Mouse (Mus musculus): ENCODE measurements around the gene Ifi202b. TPM values are rescaled to one million over a fixed set of nuclear protein-coding genes. Genes with fewer than 3 reads are reported as not detected.
"Not testable (repeated sequence)": the region's sequence is repeated elsewhere in the genome, so short reads cannot be mapped to it uniquely, and the experiment has no call there.

Gene Ifi202b
- not detected in 2 replicates for polyA plus RNA-seq (2014; fragmentation: Nextera tagmentation; extraction: Ambion mirVana)

GRCm38 (mm10) chr1:173982694-173983305, at the start of gene Ifi202b:
TSS of gene Ifi202b (minus strand) at chr1:173982744.
- not testable (repeated sequence) for H3K9ac ChIP-seq (ENCODE audit: low read length); H3K4me2 ChIP-seq (ENCODE audit: low read depth, severe bottlenecking)
- 92% methylated on average over 6 of the region's 6 CpGs for WGBS

GRCm38 (mm10) chr1:174031698-174032097, 49.2 kb upstream of the Ifi202b start, which contains the start of gene Ifi205:
TSS of gene Ifi205 (minus strand) at chr1:174031810.
- Histone ChIP-seq H3K9ac (ENCODE audit: low read length) (no peak within 1 kb of the TSS), H3K4me3 (ENCODE audit: low read depth, low read length) (no peak within 1 kb of the TSS), H3K4me2 (ENCODE audit: low read depth, severe bottlenecking) (no peak within 1 kb of the TSS), H3K27ac (replicated peaks; ENCODE audit: low read depth, low read length) (no peak within 1 kb of the TSS), H3K4me1 (ENCODE audit: control insufficient read depth, insufficient read depth, low read length) (no peaks in the 10 kb centered on the region), H3K27me3 (ENCODE audit: control insufficient read depth, insufficient read depth, low read length) (no peaks in the 10 kb centered on the region), H3K9me3 (ENCODE audit: control insufficient read depth, low read length) (no peaks in the 10 kb centered on the region), H3K36me3 (ENCODE audit: control insufficient read depth, insufficient read depth, low read length) (no peaks in the 10 kb centered on the region)
- DNase-seq (ENCODE audit: low spot score) = no peak
- no peak for ATAC-seq (ENCODE audit: insufficient number of reproducible peaks, low FRiP score, low TSS enrichment, low read depth)
- WGBS = 50% methylated on average over 1 of the region's 1 CpGs

More at GRCm38 (mm10) chr1:173982694-173983305, at the start of gene Ifi202b:
- not testable (repeated sequence) for H3K9me3 ChIP-seq (ENCODE audit: control insufficient read depth, low read length); H3K27me3 ChIP-seq (ENCODE audit: control insufficient read depth, insufficient read depth, low read length); H3K4me1 ChIP-seq (ENCODE audit: control insufficient read depth, insufficient read depth, low read length); H3K27ac ChIP-seq (replicated peaks; ENCODE audit: low read depth, low read length); DNase-seq (ENCODE audit: low spot score); ATAC-seq (ENCODE audit: insufficient number of reproducible peaks, low FRiP score, low TSS enrichment, low read depth); H3K4me3 ChIP-seq (ENCODE audit: low read depth, low read length); H3K36me3 ChIP-seq (ENCODE audit: control insufficient read depth, insufficient read depth, low read length)

- H3K9ac ChIP-seq (ENCODE audit: low read length); H3K4me1 ChIP-seq (ENCODE audit: control insufficient read depth, insufficient read depth, low read length); H3K36me3 ChIP-seq (ENCODE audit: control insufficient read depth, insufficient read depth, low read length); DNase-seq (ENCODE audit: low spot score); ATAC-seq (ENCODE audit: insufficient number of reproducible peaks, low FRiP score, low TSS enrichment, low read depth); H3K27ac ChIP-seq (replicated peaks; ENCODE audit: low read depth, low read length); H3K27me3 ChIP-seq (ENCODE audit: control insufficient read depth, insufficient read depth, low read length); H3K9me3 ChIP-seq (ENCODE audit: control insufficient read depth, low read length); H3K4me3 ChIP-seq (ENCODE audit: low read depth, low read length); H3K4me2 ChIP-seq (ENCODE audit: low read depth, severe bottlenecking): not testable (repeated sequence)
Measured at GRCm38 (mm10) chr1:174007050-174007449, 24.5 kb upstream of the Ifi202b start.

GRCm38 (mm10) chr1:174004352-174005109, 22.0 kb upstream of the Ifi202b start:
- not testable (repeated sequence) for H3K9me3 ChIP-seq (ENCODE audit: control insufficient read depth, low read length); DNase-seq (ENCODE audit: low spot score); H3K27ac ChIP-seq (replicated peaks; ENCODE audit: low read depth, low read length); ATAC-seq (ENCODE audit: insufficient number of reproducible peaks, low FRiP score, low TSS enrichment, low read depth); H3K4me1 ChIP-seq (ENCODE audit: control insufficient read depth, insufficient read depth, low read length); H3K4me2 ChIP-seq (ENCODE audit: low read depth, severe bottlenecking); H3K9ac ChIP-seq (ENCODE audit: low read length); H3K27me3 ChIP-seq (ENCODE audit: control insufficient read depth, insufficient read depth, low read length); H3K4me3 ChIP-seq (ENCODE audit: low read depth, low read length); H3K36me3 ChIP-seq (ENCODE audit: control insufficient read depth, insufficient read depth, low read length)
- WGBS = 73% methylated on average over 2 of the region's 3 CpGs

GRCm38 (mm10) chr1:173995003-173995402, 12.5 kb upstream of the Ifi202b start:
- Histone ChIP-seq H3K9me3 (ENCODE audit: control insufficient read depth, low read length) (no peaks in the 10 kb centered on the region), H3K36me3 (ENCODE audit: control insufficient read depth, insufficient read depth, low read length) (no peaks in the 10 kb centered on the region), H3K4me3 (ENCODE audit: low read depth, low read length) (no peak overlapping the region), H3K27me3 (ENCODE audit: control insufficient read depth, insufficient read depth, low read length) (no peaks in the 10 kb centered on the region), H3K27ac (replicated peaks; ENCODE audit: low read depth, low read length) (no peak overlapping the region), H3K9ac (ENCODE audit: low read length) (no peak overlapping the region), H3K4me1 (ENCODE audit: control insufficient read depth, insufficient read depth, low read length) (no peaks in the 10 kb centered on the region), H3K4me2 (ENCODE audit: low read depth, severe bottlenecking) (no peak overlapping the region)
- ATAC-seq (ENCODE audit: insufficient number of reproducible peaks, low FRiP score, low TSS enrichment, low read depth) (no peak; the same call in 1 of the 2 replicates), DNase-seq (ENCODE audit: low spot score) (no peak)
- WGBS = 78% methylated on average over 4 of the region's 4 CpGs

GRCm38 (mm10) chr1:173981038-173981437, 1.5 kb downstream of the Ifi202b start:
- DNase-seq (ENCODE audit: low spot score); H3K27ac ChIP-seq (replicated peaks; ENCODE audit: low read depth, low read length); H3K4me2 ChIP-seq (ENCODE audit: low read depth, severe bottlenecking); H3K4me1 ChIP-seq (ENCODE audit: control insufficient read depth, insufficient read depth, low read length); H3K36me3 ChIP-seq (ENCODE audit: control insufficient read depth, insufficient read depth, low read length); H3K4me3 ChIP-seq (ENCODE audit: low read depth, low read length); H3K9me3 ChIP-seq (ENCODE audit: control insufficient read depth, low read length); ATAC-seq (ENCODE audit: insufficient number of reproducible peaks, low FRiP score, low TSS enrichment, low read depth); H3K27me3 ChIP-seq (ENCODE audit: control insufficient read depth, insufficient read depth, low read length); H3K9ac ChIP-seq (ENCODE audit: low read length): not testable (repeated sequence)
- WGBS = 53% methylated on average over 3 of the region's 3 CpGs

- no peak overlapping the region for H3K27ac ChIP-seq (replicated peaks; ENCODE audit: low read depth, low read length)
- no peak for DNase-seq (ENCODE audit: low spot score)
- H3K4me3 ChIP-seq (ENCODE audit: low read depth, low read length) = no peak overlapping the region
- no peaks in the 10 kb centered on the region for H3K9me3 ChIP-seq (ENCODE audit: control insufficient read depth, low read length)
- ATAC-seq (ENCODE audit: insufficient number of reproducible peaks, low FRiP score, low TSS enrichment, low read depth) = no peak
- no peak overlapping the region for H3K4me2 ChIP-seq (ENCODE audit: low read depth, severe bottlenecking)
- no peaks in the 10 kb centered on the region for H3K36me3 ChIP-seq (ENCODE audit: control insufficient read depth, insufficient read depth, low read length)
- H3K4me1 ChIP-seq (ENCODE audit: control insufficient read depth, insufficient read depth, low read length) = no peaks in the 10 kb centered on the region
- H3K27me3 ChIP-seq (ENCODE audit: control insufficient read depth, insufficient read depth, low read length) = no peaks in the 10 kb centered on the region
- H3K9ac ChIP-seq (ENCODE audit: low read length) = no peak overlapping the region
Measured at GRCm38 (mm10) chr1:173977622-173978021, 4.9 kb downstream of the Ifi202b start.

GRCm38 (mm10) chr1:173973111-173973510, 9.4 kb downstream of the Ifi202b start:
- no peak for DNase-seq (ENCODE audit: low spot score)
- H3K27me3 ChIP-seq (ENCODE audit: control insufficient read depth, insufficient read depth, low read length) = no peaks in the 10 kb centered on the region
- no peak for ATAC-seq (ENCODE audit: insufficient number of reproducible peaks, low FRiP score, low TSS enrichment, low read depth)
- no peaks in the 10 kb centered on the region for H3K9me3 ChIP-seq (ENCODE audit: control insufficient read depth, low read length)
- no peaks in the 10 kb centered on the region for H3K4me1 ChIP-seq (ENCODE audit: control insufficient read depth, insufficient read depth, low read length)
- no peak overlapping the region for H3K27ac ChIP-seq (replicated peaks; ENCODE audit: low read depth, low read length)
- no peak overlapping the region for H3K4me2 ChIP-seq (ENCODE audit: low read depth, severe bottlenecking)
- H3K9ac ChIP-seq (ENCODE audit: low read length) = no peak overlapping the region
- H3K36me3 ChIP-seq (ENCODE audit: control insufficient read depth, insufficient read depth, low read length) = no peaks in the 10 kb centered on the region
- H3K4me3 ChIP-seq (ENCODE audit: low read depth, low read length) = no peak overlapping the region
